Mouse (Mus musculus) left cerebral cortex, adult 11 months (tissue): ENCODE data around the gene Ckb.
"Not testable (repeated sequence)": the region's sequence is repeated elsewhere in the genome, so short reads cannot be mapped to it uniquely, and the experiment has no call there.

Experiments used
- DNase-seq: peaks from one replicate; pipeline ENCODE4 v3.0.0; 2022; ENCODE audit warnings: low spot score

Ckb gene

DNA sequence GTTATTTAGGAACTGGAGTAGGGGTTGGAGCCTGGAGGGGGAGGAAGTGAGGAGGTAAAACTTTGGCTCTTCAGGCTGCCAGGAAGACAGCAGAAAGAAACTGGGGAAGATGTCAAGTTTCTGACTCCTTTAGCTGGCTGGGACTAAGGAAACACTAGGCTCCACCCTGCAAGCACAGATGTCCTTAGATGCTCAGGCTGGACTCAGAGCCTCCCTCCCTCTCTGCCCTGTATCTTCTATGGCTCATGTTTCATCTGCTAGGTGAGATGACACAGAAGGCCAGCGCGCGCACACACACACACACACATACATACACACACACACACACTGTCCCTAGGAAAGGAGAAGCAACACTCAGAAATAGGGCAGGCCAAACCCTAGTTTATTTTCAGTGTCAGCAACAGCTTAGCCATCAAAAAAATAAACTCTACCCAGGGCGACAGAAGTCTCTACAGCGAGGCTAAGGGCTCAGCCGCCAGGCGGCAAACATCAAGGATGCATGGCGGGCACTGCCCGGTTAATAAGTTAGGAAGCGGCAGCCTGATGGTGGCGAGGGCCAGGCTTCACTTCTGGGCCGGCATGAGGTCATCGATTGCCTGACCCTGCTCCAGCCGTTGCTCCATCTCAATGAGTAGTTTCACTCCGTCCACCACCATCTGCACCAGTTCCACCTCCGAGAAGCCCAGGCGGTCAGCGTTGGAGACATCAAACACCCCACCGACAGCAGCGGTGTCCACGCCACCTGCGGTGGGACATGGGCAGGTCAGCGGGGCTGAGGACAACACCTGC is 2.9 kb downstream of the Ckb start:
- DNase-seq = no peak

- DNase-seq = peak; percentile 96
These were observed 3.7 kb downstream of the Ckb start for GRCm38 (mm10) chr12:111668457-111668912.

DNA sequence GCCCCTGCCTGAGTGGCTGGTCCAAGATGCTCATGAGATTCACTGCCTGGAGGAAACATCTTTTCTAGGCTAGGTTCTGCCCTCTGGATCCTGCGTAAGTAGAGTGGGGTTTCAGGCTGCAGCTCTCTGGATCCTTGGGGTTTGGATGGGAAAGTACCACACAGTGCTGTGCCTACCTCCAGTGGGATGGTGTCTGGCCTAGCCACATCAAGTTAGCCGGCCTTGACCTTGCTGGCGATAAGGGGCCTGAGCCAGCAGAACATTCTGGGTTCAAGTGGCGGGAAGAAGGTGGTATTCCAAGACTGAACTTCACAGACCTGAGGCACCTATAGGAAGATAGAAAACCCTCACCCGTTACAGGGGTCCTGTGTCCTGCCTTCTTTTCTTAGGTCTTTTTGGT is 4.7 kb downstream of the Ckb start:
- DNase-seq = no peak

DNA sequence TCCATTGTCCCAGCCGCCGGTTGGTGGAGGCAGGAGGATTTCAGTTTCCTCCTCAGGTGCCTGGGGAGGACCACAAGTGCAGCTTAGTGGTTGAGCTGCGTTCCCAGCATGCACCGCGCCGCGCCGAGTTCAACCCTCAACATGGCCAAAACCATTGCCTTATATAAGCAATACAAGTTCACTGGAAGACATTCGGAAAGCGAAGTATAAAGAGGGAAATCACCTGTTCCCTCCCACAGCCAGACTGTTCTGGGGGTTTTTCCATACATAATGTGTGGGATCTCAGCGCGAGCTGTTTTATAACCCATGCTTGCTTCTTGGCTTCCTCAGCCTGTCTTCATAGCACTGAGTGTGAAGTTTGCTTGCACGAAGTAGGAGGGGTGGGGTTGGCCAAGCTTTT is 5.8 kb downstream of the Ckb start:
- DNase-seq = no peak

GRCm38 (mm10) chr12:111665041-111665880 is 6.9 kb downstream of the Ckb start:
- DNase-seq = no peak

DNA sequence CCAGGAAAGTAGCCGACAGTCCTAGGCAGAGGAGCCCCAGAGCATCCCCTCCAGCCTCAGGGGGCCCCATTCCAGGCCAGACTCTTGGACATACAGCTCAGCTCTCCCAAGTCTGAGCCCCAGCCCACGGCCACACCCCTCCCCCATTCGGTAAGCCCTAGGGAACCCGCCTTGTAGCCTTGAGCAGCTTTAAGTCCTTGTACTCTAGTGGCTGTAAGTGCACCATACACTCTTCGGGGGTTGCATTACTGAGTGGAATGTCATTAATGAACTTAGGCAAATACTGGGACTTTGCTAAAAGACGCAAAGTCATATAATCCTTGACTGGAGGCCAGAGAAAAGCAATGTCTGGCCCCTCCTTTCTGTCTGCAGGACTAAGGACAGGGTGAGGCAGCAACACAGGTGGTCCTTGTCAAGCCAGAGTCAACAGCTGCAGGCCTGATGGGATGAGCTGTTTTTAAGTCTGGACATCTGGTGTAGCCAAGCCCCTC is 7.9 kb downstream of the Ckb start:
- DNase-seq = no peak

DNA sequence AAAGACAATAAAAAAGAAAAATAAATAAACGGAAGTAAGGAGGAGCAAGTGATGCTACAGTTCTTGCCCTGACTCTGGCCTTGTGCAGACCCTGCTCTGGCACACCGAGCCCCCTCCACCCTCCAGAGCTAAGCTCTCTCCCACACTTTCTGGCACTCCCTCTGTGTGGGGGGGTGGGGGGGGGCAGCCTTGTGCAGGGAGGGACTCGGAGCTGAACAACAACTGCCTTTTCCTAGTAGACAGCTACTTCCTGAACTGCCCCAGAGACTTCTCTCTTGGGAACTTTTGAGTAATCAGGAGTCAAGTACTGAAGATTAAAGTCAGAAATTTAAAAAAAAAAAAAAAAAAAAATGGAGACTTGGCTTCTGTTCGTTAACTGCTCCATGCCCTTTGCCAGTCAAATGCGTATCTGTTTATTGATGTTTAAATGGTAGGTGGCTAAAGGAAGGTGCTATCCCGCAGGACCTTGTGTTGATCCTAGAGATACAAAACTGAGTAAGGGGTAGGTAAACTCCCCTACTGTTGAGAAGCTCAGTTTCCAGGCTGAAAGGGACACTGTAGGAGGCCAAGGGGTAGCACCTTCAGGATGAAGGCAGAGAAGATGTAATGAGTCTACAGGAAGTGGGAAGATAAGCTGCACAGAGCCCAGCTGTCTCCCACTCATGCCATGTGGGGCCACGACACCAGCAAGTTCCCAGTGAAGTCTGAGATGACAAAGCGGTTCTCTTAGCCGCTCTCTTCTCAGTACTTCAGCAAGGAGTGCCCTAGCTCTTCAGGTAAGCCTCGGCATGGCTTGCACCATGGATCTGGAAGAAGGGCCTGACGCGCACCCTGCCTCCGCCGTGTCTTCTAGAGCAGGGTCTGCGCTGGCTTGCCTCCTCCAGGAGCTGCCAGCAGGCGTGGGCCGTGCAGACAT is 8.7 kb downstream of the Ckb start:
- DNase-seq = no peak

DNA sequence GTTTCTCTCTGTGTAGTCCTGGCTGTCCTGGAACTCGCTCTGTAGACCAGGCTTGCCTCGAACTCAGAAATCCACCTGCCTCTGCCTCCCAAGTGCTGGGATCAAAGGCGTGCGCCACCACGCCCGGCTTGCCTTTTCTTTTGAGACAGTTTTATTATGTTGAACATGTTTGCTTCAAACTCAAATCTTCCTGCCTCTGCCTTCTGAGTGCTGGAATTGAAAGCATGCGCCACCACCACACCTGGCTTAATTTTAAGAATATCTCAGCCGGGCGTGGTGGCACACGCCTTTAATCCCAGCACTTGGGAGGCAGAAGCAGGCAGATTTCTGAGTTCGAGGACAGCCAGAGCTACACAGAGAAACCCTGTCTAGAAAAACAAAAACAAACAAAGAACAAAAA is 10.6 kb downstream of the Ckb start:
- not testable (repeated sequence) for DNase-seq

GRCm38 (mm10) chr12:111660628-111661027 is 11.5 kb downstream of the Ckb start:
- no peak for DNase-seq

DNA sequence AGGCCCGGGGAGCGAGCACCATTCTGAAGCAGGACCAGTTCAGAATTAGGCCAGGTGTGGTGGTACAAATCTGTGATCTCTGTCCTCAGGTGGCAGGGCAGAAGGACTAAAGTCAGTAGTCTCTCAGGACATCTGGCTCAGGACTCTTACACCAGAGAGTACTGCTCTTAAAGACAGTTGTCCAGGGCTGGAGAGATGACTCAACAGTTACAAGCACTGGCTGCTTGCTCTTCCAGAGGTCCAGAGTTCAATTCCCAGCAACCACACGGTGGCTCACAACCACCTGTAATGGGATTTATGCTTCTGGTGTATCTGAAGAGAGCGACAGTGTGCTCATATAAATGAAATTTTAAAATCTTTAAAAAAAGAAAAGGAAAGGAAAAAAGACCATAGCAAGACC is 12.8 kb downstream of the Ckb start:
- no peak for DNase-seq

DNA sequence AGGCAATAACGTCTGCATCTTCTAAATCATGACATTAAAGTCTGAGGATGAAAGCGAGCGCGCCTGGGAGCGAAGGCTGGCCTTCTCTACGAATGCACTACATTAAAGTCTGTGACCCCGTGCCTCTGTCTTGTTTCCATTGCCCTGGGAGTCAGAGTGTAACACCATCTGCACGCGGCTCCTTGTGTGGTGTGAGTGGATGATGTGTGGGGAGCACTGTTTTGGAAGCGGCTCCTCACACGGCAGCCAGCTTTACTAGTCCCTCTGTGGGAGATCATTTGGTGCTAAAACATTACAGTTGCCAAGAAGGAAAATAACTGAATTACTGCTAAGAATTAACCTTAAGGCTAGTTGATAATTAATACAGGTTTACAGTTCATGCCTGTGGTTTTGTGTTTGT is 16.4 kb downstream of the Ckb start:
- DNase-seq = no peak

GRCm38 (mm10) chr12:111653434-111653833 is 18.7 kb downstream of the Ckb start:
- no peak for DNase-seq

DNA sequence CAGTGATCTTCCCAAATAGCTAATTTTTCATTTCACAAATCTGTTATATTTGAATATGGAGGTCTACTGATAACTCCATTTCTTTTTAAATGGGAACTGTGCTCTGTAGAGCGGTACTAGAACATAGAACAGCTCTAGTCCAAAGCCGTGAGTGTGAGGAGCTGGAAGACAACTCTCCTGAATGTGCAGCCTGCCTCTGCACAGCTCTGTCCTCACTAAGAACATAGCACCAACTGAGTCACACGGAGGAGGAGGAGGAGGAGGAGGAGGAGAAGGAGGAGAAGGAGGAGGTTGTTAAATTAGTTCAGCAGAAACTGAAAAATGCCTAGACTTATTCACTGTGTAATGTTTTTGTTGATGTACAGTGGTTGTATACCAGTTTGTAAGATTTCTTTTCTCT is 19.2 kb downstream of the Ckb start:
- no peak for DNase-seq

- DNase-seq = no peak
These were observed 24.0 kb downstream of the Ckb start for GRCm38 (mm10) chr12:111648061-111648645.
